22 mouse cellular contexts compared by ENCODE assay signal in the genomic region with DNA sequence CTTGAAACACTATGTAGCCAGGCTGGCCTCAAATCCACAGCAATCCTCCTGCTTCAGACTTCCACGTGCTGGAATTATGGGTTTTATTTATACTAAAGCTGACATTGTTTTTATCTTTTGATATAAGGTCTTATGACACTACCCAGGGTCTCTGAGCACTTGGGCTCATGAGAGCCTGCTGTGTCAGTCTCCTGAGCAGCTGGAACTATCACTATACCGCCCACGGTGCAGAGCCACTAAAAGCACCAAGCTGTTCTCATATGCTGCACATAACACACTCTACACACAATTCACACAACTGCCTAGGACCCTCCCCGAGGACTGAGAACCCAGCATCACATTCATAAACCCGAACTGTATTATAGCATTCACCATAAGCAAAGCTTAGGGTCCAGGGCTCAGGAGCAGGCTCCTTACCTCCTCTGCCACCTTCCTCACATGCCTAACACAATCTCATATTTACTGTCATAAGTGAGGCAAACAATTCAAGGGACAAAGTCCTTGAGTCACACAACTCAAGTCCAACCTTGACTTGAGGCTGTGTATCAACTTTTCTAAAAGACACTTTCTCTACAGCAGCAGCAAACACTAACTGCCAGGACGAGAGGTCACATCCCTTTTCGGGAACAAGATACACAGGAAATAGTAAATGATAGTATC. TPM values are rescaled to one million over a fixed set of nuclear protein-coding genes. Genes with fewer than 3 reads are reported as not detected.
A peak's percentile ranks its signal among the peaks of the same experiment; 100 is the strongest.
DNase-seq lines count a peak whose midpoint lies in the region; ATAC-seq lines count a peak whose summit lies in the region.
"Had no signal": no experiment of that assay in that cellular context is flagged by ENCODE, and none has a peak within 500 bp of the region (broad histone marks: within the 10 kb centered on the region; RNA-seq: fewer than 3 reads in every experiment).

No protein-coding gene starts in this region.

- H3K27ac ChIP-seq in intestine, embryonic 16.5 days (ENCODE audit: low read length) = 0 out of 2 replicates have a peak overlapping the region, but pooled peaks have one; percentile 15
- no peak overlapping the region for H3K27ac ChIP-seq in intestine, embryonic 15.5 days
- H3K27ac ChIP-seq in midbrain, embryonic 15.5 days = no peak overlapping the region
- H3K27ac ChIP-seq: embryonic facial prominence, embryonic 10.5 days; forebrain, embryonic 13.5 days; heart, embryonic 15.5 days; hindbrain, embryonic 13.5 days had no signal

- H3K4me3 ChIP-seq in intestine, embryonic 16.5 days (ENCODE audit: low read length) = no peak overlapping the region
- no peak overlapping the region for H3K4me3 ChIP-seq in intestine, embryonic 15.5 days (replicated peaks)
- no peak overlapping the region for H3K4me3 ChIP-seq in midbrain, embryonic 15.5 days
- H3K4me3 ChIP-seq: embryonic facial prominence, embryonic 10.5 days; forebrain, embryonic 13.5 days; heart, embryonic 15.5 days; hindbrain, embryonic 13.5 days had no signal

- no peaks in the 10 kb centered on the region for H3K9me3 ChIP-seq in intestine, embryonic 16.5 days (ENCODE audit: control insufficient read depth, low read length)
- H3K9me3 ChIP-seq in intestine, embryonic 15.5 days = no peaks in the 10 kb centered on the region
- H3K9me3 ChIP-seq in midbrain, embryonic 15.5 days = no peaks in the 10 kb centered on the region
- H3K9me3 ChIP-seq: embryonic facial prominence, embryonic 10.5 days; forebrain, embryonic 13.5 days; heart, embryonic 15.5 days; hindbrain, embryonic 13.5 days had no signal

- H3K27me3 ChIP-seq in intestine, embryonic 16.5 days (replicated peaks; ENCODE audit: control insufficient read depth, insufficient read depth, low read length) = no peaks in the 10 kb centered on the region
- no peaks in the 10 kb centered on the region for H3K27me3 ChIP-seq in intestine, embryonic 15.5 days (replicated peaks)
- no peaks in the 10 kb centered on the region for H3K27me3 ChIP-seq in midbrain, embryonic 15.5 days (replicated peaks)
- H3K27me3 ChIP-seq: CH12.LX; forebrain, embryonic 13.5 days; heart, embryonic 15.5 days; hindbrain, embryonic 13.5 days; Patski had no signal

- ATAC-seq in intestine, embryonic 16.5 days = peak; percentile 58; the same call in 1 of the 2 replicates
- no peak for ATAC-seq in intestine, embryonic 15.5 days
- no peak for ATAC-seq in midbrain, embryonic 15.5 days (replicated peaks)
- ATAC-seq: activated CD4-positive, CD25-positive, alpha-beta regulatory T cell, adult 4 months; forebrain, embryonic 13.5 days; forebrain, postnatal 0 days; Patski had no signal

- no peak overlapping the region for H3K4me2 ChIP-seq in intestine, embryonic 16.5 days (ENCODE audit: low read depth, low read length)
- H3K4me2 ChIP-seq in intestine, embryonic 15.5 days (replicated peaks) = no peak overlapping the region
- H3K4me2 ChIP-seq in midbrain, embryonic 15.5 days = no peak overlapping the region
- H3K4me2 ChIP-seq: forebrain, embryonic 13.5 days; heart, embryonic 11.5 days; heart, embryonic 15.5 days; hindbrain, embryonic 13.5 days had no signal

- 68% methylated on average over 7 of the region's 7 CpGs for WGBS in intestine, embryonic 16.5 days
- WGBS in intestine, embryonic 15.5 days = 68% methylated on average over 7 of the region's 7 CpGs
- 94% methylated on average over 7 of the region's 7 CpGs for WGBS in midbrain, embryonic 15.5 days

- no peak overlapping the region for H3K9ac ChIP-seq in intestine, embryonic 16.5 days (ENCODE audit: low read depth, low read length)
- no peak overlapping the region for H3K9ac ChIP-seq in intestine, embryonic 15.5 days
- no peak overlapping the region for H3K9ac ChIP-seq in midbrain, embryonic 15.5 days
- H3K9ac ChIP-seq: forebrain, embryonic 13.5 days; forebrain, postnatal 0 days; heart, embryonic 15.5 days; hindbrain, embryonic 13.5 days had no signal

- DNase-seq in left cerebral cortex, postnatal 25 days (ENCODE audit: low spot score in 2 of 2) = peak; percentile 21 to 61
- no peak for DNase-seq in left cerebral cortex, adult 18-20 months (ENCODE audit: low spot score in 2 of 2)
- peak; percentile 30 for DNase-seq in brain, adult 2 months (ENCODE audit: low read depth, low spot score)
- peak; percentile 49 for DNase-seq in layer of hippocampus, adult 9-11 months
- DNase-seq: adrenal gland, postnatal 14 days; cerebellum, adult 2 months; cerebellum, postnatal 10 days; forebrain, postnatal 0 days; gastrocnemius, postnatal 36 days; heart, adult 11 months; heart, postnatal 14 days had no signal

- intact Hi-C loops in left cerebral cortex, postnatal 25 days (cut with DNase I) = no loop called here

- peaks cover 14% of the 10 kb centered on the region for H3K36me3 ChIP-seq in intestine, embryonic 16.5 days (ENCODE audit: control insufficient read depth, insufficient read depth, low read length)
- peaks cover 21% of the 10 kb centered on the region for H3K36me3 ChIP-seq in intestine, embryonic 15.5 days
- H3K36me3 ChIP-seq in midbrain, embryonic 15.5 days (replicated peaks) = peaks cover 21% of the 10 kb centered on the region; the same call in 1 of the 2 replicates

- peaks cover 7% of the 10 kb centered on the region; the same call in 1 of the 2 replicates for H3K4me1 ChIP-seq in intestine, embryonic 16.5 days (ENCODE audit: control insufficient read depth, insufficient read depth, low read length)
- no peaks in the 10 kb centered on the region for H3K4me1 ChIP-seq in intestine, embryonic 15.5 days (replicated peaks)
- H3K4me1 ChIP-seq in midbrain, embryonic 15.5 days = no peaks in the 10 kb centered on the region
- H3K4me1 ChIP-seq: embryonic facial prominence, embryonic 10.5 days; forebrain, embryonic 13.5 days; hindbrain, embryonic 13.5 days had no signal

RNA-seq across cellular contexts. Expression of gene Fam120a, which starts 47.9 kb away (rescaled TPM):
- polyA plus RNA-seq in intestine, embryonic 16.5 days (2015; fragmentation: Nextera tagmentation; extraction: Ambion mirVana) = 25.7 and 26.0 TPM in 2 replicates
- 30.5 and 30.7 TPM in 2 replicates for polyA plus RNA-seq in intestine, embryonic 15.5 days (2015; fragmentation: Nextera tagmentation; extraction: Ambion mirVana)
- total RNA-seq in left cerebral cortex, postnatal 25 days (2021) = 100 to 1,000 TPM; 117 to 123 TPM
- total RNA-seq in left cerebral cortex, adult 18-20 months (2021) = 100 to 1,000 TPM; 106 to 111 TPM
- polyA plus RNA-seq in midbrain, embryonic 15.5 days (2015; fragmentation: Nextera tagmentation; extraction: Ambion mirVana) = 10.7 and 11.0 TPM in 2 replicates

RNA-seq across cellular contexts. Expression of gene Phf2, which starts 49.0 kb away (rescaled TPM):
- 3.9 and 4.5 TPM in 2 replicates for polyA plus RNA-seq in intestine, embryonic 16.5 days (2015; fragmentation: Nextera tagmentation; extraction: Ambion mirVana)
- polyA plus RNA-seq in intestine, embryonic 15.5 days (2015; fragmentation: Nextera tagmentation; extraction: Ambion mirVana) = 5.5 and 6.3 TPM in 2 replicates
- total RNA-seq in left cerebral cortex, postnatal 25 days (2021) = 10 to 100 TPM; 32.8 to 33.0 TPM
- total RNA-seq in left cerebral cortex, adult 18-20 months (2021) = 10 to 100 TPM; 34.8 to 39.7 TPM
- 10.7 and 11.0 TPM in 2 replicates for polyA plus RNA-seq in midbrain, embryonic 15.5 days (2015; fragmentation: Nextera tagmentation; extraction: Ambion mirVana)

Comparison
In these comparisons a context has a peak if more than half of its experiments do, and no peak if none do; other contexts are left out.
1. DNase-seq: peak in left cerebral cortex, postnatal 25 days (2 of 2), brain, adult 2 months (single experiment) and layer of hippocampus, adult 9-11 months (single experiment); none in left cerebral cortex, adult 18-20 months (0 of 2).